Mouse (Mus musculus) right cerebral cortex, adult 18-20 months (tissue): ENCODE results near the gene Olfr1293-ps.

Experiments used
- DNase-seq: peaks from one replicate; pipeline ENCODE4 v3.0.0; 2022; ENCODE audit warnings: mixed read lengths

Gene Olfr1293-ps

DNA sequence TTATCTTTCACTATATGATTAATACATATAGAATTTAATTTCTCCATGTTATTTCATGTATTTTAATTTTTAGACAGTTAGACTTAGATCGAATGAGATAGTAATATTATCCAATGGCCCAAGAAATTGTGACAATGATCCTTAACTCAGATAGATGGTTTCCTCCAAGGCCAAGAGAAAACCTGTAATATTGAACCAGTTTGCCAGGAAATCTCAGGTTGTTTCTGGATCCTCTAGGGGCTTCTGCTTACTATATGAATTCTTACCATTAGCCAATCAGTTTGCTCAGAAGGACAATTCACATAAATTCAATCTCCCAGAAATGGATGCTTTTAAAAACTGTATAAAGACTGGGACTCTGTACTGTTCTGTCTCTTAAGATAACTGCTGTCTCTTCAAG is at the start of gene Olfr1293-ps:
Gene Olfr1293-ps (plus strand): TSS at position 301 of the 400 bp plus-strand sequence.
- DNase-seq, result no peak

DNA sequence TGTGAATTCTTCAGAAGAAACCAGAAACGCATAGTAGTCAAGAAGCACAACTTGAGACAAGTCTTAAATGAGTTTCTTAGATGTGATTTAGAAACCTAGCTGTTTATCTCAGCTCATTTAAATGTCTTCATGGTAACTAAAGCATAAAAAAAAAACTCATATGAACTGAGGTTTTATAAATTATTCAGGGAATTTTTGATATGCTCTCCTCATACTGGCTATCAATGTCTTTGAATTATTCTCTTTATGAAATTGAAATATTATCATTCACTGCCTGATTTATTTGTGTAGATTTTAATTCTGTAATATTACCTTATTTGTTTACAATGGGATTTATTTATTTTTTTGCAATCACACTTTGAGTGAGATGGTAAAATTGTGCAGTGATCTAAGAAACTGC is 44.5 kb upstream of the Olfr1293-ps start, which contains the start of gene Olfr1289:
Gene Olfr1289 (plus strand): TSS at position 301 of the 400 bp plus-strand sequence.
- DNase-seq, result no peak

- DNase-seq, result no peak
Observed at GRCm38 (mm10) chr2:111493729-111494128, 31.3 kb upstream of the Olfr1293-ps start, which contains the start of gene Olfr1290. TSS of gene Olfr1290 (minus strand) at chr2:111493829.

DNA sequence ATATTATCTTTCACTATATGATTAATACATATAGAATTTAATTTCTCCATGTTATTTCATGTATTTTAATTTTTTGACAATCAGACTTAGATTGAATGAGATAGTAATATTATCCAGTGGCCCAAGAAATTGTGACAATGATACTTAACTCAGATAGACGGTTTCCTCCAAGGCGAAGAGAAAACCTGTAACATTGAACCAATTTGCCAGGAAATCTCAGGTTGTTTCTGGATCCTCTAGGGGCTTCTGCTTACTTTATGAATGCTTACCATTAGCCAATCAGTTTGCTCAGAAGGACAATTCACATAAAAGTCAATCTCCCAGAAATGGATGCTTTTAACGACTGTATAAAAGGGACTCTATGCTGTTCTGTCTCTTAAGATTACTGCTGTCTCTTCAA is 28.1 kb upstream of the Olfr1293-ps start, which contains the start of gene Olfr1291-ps1:
Gene Olfr1291-ps1 (plus strand): TSS at position 301 of the 400 bp plus-strand sequence.
- no peak for DNase-seq

- no peak for DNase-seq
Observed at GRCm38 (mm10) chr2:111517451-111517850, 7.6 kb upstream of the Olfr1293-ps start.

DNA sequence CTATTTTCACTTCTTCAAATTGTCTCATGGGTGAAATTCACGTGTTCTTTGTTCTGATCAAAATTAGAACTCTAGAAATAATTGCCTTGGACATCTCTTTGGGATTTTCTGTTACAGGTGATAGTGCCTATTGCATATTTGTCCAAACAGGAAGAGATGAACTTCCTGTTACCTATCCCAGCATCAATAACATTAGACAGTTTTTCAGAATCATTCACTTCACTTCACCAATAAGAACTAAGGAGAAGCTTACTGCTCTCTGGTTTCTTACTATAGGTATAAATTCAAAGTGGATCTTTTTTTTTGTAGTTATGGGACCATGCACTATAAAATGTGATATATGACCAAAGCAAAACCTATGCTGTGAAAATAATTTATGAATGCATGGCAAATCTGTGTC is 15.2 kb downstream of the Olfr1293-ps start, which contains the start of gene Olfr1294:
Gene Olfr1294 (minus strand): TSS at position 101 of the 400 bp plus-strand sequence.
- no peak for DNase-seq

- DNase-seq, result no peak
Observed at GRCm38 (mm10) chr2:111569581-111569980, 44.6 kb downstream of the Olfr1293-ps start, which contains the start of gene Olfr1295. TSS of gene Olfr1295 (minus strand) at chr2:111569681.
